In the genomic region with DNA sequence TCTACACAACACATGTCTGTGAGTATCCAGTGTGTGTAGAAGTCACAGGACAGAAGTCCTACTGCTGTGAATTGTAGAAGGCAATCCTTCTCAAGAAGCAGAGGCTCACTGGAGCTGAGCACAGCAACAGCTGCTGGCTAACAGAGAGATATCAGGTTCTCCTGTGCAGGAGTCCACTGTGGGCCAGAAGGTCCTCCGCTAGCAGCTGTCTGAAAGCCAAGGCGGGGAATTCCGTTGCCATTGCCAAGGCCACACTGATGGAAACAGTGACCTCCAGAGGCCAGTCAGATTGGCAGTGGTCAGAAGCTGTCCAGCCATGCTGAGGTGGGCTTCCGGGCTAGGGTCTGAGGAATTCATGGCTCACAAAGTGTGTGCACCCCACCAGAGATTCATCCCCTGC, we compare ENCODE assay signal across 14 mouse cellular contexts. TPM values are rescaled to one million over a fixed set of nuclear protein-coding genes. Genes with fewer than 3 reads are reported as not detected.
A peak's percentile ranks its signal among the peaks of the same experiment; 100 is the strongest.
DNase-seq lines count a peak whose midpoint lies in the region; ATAC-seq and TF ChIP-seq lines count a peak whose summit lies in the region.
"Had no signal": no experiment of that assay in that cellular context is flagged by ENCODE, and none has a peak within 500 bp of the region (broad histone marks: within the 10 kb centered on the region; RNA-seq: fewer than 3 reads in every experiment).

No protein-coding gene starts in this region.

- WGBS in kidney, postnatal 0 days = 34% methylated on average over 4 of the region's 4 CpGs
- WGBS in embryonic facial prominence, embryonic 15.5 days = 67% methylated on average over 4 of the region's 4 CpGs
- WGBS in liver, postnatal 0 days (ENCODE audit: insufficient replicate concordance) = 72% methylated on average over 4 of the region's 4 CpGs

- no peaks in the 10 kb centered on the region for H3K36me3 ChIP-seq in kidney, postnatal 0 days (ENCODE audit: insufficient read depth, low read length)
- no peaks in the 10 kb centered on the region for H3K36me3 ChIP-seq in embryonic facial prominence, embryonic 15.5 days
- H3K36me3 ChIP-seq in liver, postnatal 0 days (replicated peaks; ENCODE audit: insufficient read depth, low read length) = no peaks in the 10 kb centered on the region
- H3K36me3 ChIP-seq: hindbrain, embryonic 13.5 days had no signal

- no peak for ATAC-seq in kidney, postnatal 0 days (replicated peaks; ENCODE audit: low FRiP score, low read depth)
- peak; percentile 54; the same call in 1 of the 2 replicates for ATAC-seq in embryonic facial prominence, embryonic 15.5 days (ENCODE audit: insufficient number of reproducible peaks, low FRiP score, low TSS enrichment, low read depth)
- ATAC-seq in liver, postnatal 0 days = no peak
- ATAC-seq in cerebellum, adult (ENCODE audit: insufficient number of reproducible peaks, low FRiP score, low TSS enrichment) = no peak

- H3K27ac ChIP-seq in kidney, postnatal 0 days = no peak overlapping the region
- no peak overlapping the region for H3K27ac ChIP-seq in embryonic facial prominence, embryonic 15.5 days (replicated peaks)
- H3K27ac ChIP-seq in liver, postnatal 0 days (ENCODE audit: low read depth) = no peak overlapping the region
- H3K27ac ChIP-seq: hindbrain, embryonic 13.5 days; stomach, postnatal 0 days had no signal

- no peaks in the 10 kb centered on the region for H3K4me1 ChIP-seq in kidney, postnatal 0 days (replicated peaks; ENCODE audit: insufficient read depth, low read length)
- H3K4me1 ChIP-seq in embryonic facial prominence, embryonic 15.5 days = no peaks in the 10 kb centered on the region
- no peaks in the 10 kb centered on the region for H3K4me1 ChIP-seq in liver, postnatal 0 days (ENCODE audit: insufficient read depth)
- H3K4me1 ChIP-seq: hindbrain, embryonic 13.5 days had no signal

- H3K9ac ChIP-seq in kidney, postnatal 0 days (ENCODE audit: low read depth, low read length) = no peak overlapping the region
- H3K9ac ChIP-seq in embryonic facial prominence, embryonic 15.5 days = no peak overlapping the region
- no peak overlapping the region for H3K9ac ChIP-seq in liver, postnatal 0 days (replicated peaks)
- H3K9ac ChIP-seq: hindbrain, embryonic 13.5 days had no signal

- DNase-seq in cerebellum, postnatal 10 days = peak; percentile 20 to 24
- no peak for DNase-seq in cerebellum, postnatal 36 days
- DNase-seq in kidney, postnatal 0 days (ENCODE audit: low spot score) = peak; percentile 43
- no peak for DNase-seq in kidney, postnatal 10 days
- no peak for DNase-seq in liver, postnatal 0 days
- DNase-seq in layer of hippocampus, adult 18-20 months (ENCODE audit: low spot score in 2 of 2) = no peak
- DNase-seq: cerebellum, adult 9-11 months; midbrain, embryonic 14.5 days had no signal

- H3K4me2 ChIP-seq in kidney, postnatal 0 days (ENCODE audit: low read length) = no peak overlapping the region
- H3K4me2 ChIP-seq in embryonic facial prominence, embryonic 15.5 days (replicated peaks) = no peak overlapping the region
- H3K4me2 ChIP-seq in liver, postnatal 0 days (ENCODE audit: low read depth, low read length) = no peak overlapping the region
- H3K4me2 ChIP-seq: hindbrain, embryonic 13.5 days had no signal

- no peak for TF ChIP-seq EP300 in liver, postnatal 0 days (IDR thresholded peaks at IDR 0.05; ENCODE audit: low read depth)

- TF ChIP-seq CTCF in kidney, postnatal 0 days (IDR thresholded peaks at IDR 0.05; ENCODE audit: low read depth) = peak; percentile 43; the same call in 1 of the 2 replicates
- TF ChIP-seq CTCF in liver, postnatal 0 days (IDR thresholded peaks at IDR 0.05; ENCODE audit: low read depth) = peak; percentile 42

- no peaks in the 10 kb centered on the region for H3K9me3 ChIP-seq in kidney, postnatal 0 days (replicated peaks; ENCODE audit: low read length)
- no peaks in the 10 kb centered on the region for H3K9me3 ChIP-seq in embryonic facial prominence, embryonic 15.5 days (replicated peaks)
- H3K9me3 ChIP-seq in liver, postnatal 0 days (ENCODE audit: low read length) = no peaks in the 10 kb centered on the region
- H3K9me3 ChIP-seq: hindbrain, embryonic 13.5 days had no signal

- H3K4me3 ChIP-seq in kidney, postnatal 0 days (replicated peaks; ENCODE audit: low read depth, low read length) = no peak overlapping the region
- no peak overlapping the region for H3K4me3 ChIP-seq in embryonic facial prominence, embryonic 15.5 days (replicated peaks)
- no peak overlapping the region for H3K4me3 ChIP-seq in liver, postnatal 0 days (ENCODE audit: low read depth, low read length)
- H3K4me3 ChIP-seq: hindbrain, embryonic 13.5 days had no signal

- H3K27me3 ChIP-seq in kidney, postnatal 0 days (ENCODE audit: insufficient read depth, low read length) = no peaks in the 10 kb centered on the region
- H3K27me3 ChIP-seq in embryonic facial prominence, embryonic 15.5 days = no peaks in the 10 kb centered on the region
- no peaks in the 10 kb centered on the region for H3K27me3 ChIP-seq in liver, postnatal 0 days (ENCODE audit: insufficient read depth, low read length)
- H3K27me3 ChIP-seq: hindbrain, embryonic 13.5 days had no signal

RNA-seq across cellular contexts. Expression of gene Hephl1, which starts 6.8 kb away (rescaled TPM):
- not detected in 2 replicates for polyA plus RNA-seq in kidney, postnatal 0 days (2015; fragmentation: Nextera tagmentation; extraction: Ambion mirVana)
- 0.23 and 0.62 TPM in 2 replicates for polyA plus RNA-seq in embryonic facial prominence, embryonic 15.5 days (2015; fragmentation: Nextera tagmentation; extraction: Ambion mirVana)
- 0.02 TPM in 1 of 2 replicates, not detected in the other for polyA plus RNA-seq in liver, postnatal 0 days (2015; fragmentation: Nextera tagmentation; extraction: Ambion mirVana)
- total RNA-seq in layer of hippocampus, adult 18-20 months (2021) = not detected
- total RNA-seq: left cerebral cortex, postnatal 14 days had no signal
- polyA plus RNA-seq: hindbrain, embryonic 13.5 days; kidney, embryonic 16.5 days; midbrain, embryonic 14.5 days; stomach, postnatal 0 days had no signal

RNA-seq across cellular contexts. Expression of gene Panx1, which starts 59.9 kb away (rescaled TPM):
- polyA plus RNA-seq in kidney, postnatal 0 days (2015; fragmentation: Nextera tagmentation; extraction: Ambion mirVana) = 29.9 and 37.3 TPM in 2 replicates
- 43.4 and 45.7 TPM in 2 replicates for polyA plus RNA-seq in embryonic facial prominence, embryonic 15.5 days (2015; fragmentation: Nextera tagmentation; extraction: Ambion mirVana)
- 4.0 and 5.7 TPM in 2 replicates for polyA plus RNA-seq in liver, postnatal 0 days (2015; fragmentation: Nextera tagmentation; extraction: Ambion mirVana)
- total RNA-seq in layer of hippocampus, adult 18-20 months (2021) = 10 to 100 TPM; 26.3 to 27.0 TPM

Comparison
In these comparisons a context has a peak if more than half of its experiments do, and no peak if none do; other contexts are left out.
1. DNase-seq: peak in cerebellum, postnatal 10 days (2 of 2) and kidney, postnatal 0 days (single experiment); none in cerebellum, postnatal 36 days (0 of 2), kidney, postnatal 10 days (single experiment), liver, postnatal 0 days (single experiment) and layer of hippocampus, adult 18-20 months (0 of 2).